Comparison of ENCODE assay signal across 12 mouse cellular contexts in genomic region chr16:38916885-38917284, GRCm38 (mm10). TPM values are rescaled to one million over a fixed set of nuclear protein-coding genes. Genes with fewer than 3 reads are reported as not detected.
"Had no signal": no experiment of that assay in that cellular context is flagged by ENCODE, and none has a peak within 500 bp of the region (broad histone marks: within the 10 kb centered on the region; RNA-seq: fewer than 3 reads in every experiment).

No protein-coding gene starts in this region.

- H3K4me1 ChIP-seq: intestine, embryonic 15.5 days; limb, embryonic 13.5 days; midbrain, embryonic 13.5 days; stomach, embryonic 15.5 days had no signal

- H3K27ac ChIP-seq: intestine, embryonic 15.5 days; limb, embryonic 13.5 days; liver, embryonic 14.5 days; midbrain, embryonic 13.5 days; stomach, embryonic 15.5 days had no signal

- DNase-seq: kidney, postnatal 14 days; layer of hippocampus, adult 9-11 months; lung, adult 2 months; lung, postnatal 36 days; thymus, postnatal 4 days had no signal

- H3K4me3 ChIP-seq: intestine, embryonic 15.5 days; kidney, embryonic 15.5 days; limb, embryonic 13.5 days; midbrain, embryonic 13.5 days; stomach, embryonic 15.5 days had no signal

RNA-seq across cellular contexts. Expression of gene Igsf11, which starts 24.4 kb away (rescaled TPM):
- total RNA-seq: megakaryocyte progenitor cell, adult 5-6 weeks had no signal
